Mouse (Mus musculus): ENCODE data around the gene Fermt1. TPM values are rescaled to one million over a fixed set of nuclear protein-coding genes. Genes with fewer than 3 reads are reported as not detected.

Gene Fermt1
- total RNA-seq (2014; rRNA removed) (not detected in 2 replicates), polyA plus RNA-seq (2015; fragmentation: Nextera tagmentation; extraction: Ambion mirVana) (not detected in 2 replicates)

- peak within 1 kb of the TSS; percentile 53 for H3K4me2 ChIP-seq (ENCODE audit: low read depth)
- TF ChIP-seq CTCF (IDR thresholded peaks at IDR 0.05; ENCODE audit: low read depth): no peak
- H3K27me3 ChIP-seq (ENCODE audit: insufficient read depth, low read length): peaks cover 27% of the 10 kb centered on the region
- H3K4me3 ChIP-seq (ENCODE audit: low read depth, low read length): peak within 1 kb of the TSS; percentile 29
- H3K9me3 ChIP-seq (ENCODE audit: low read length): no peaks in the 10 kb centered on the region
- ATAC-seq (peak; percentile 42), DNase-seq (no peak)
- H3K27ac ChIP-seq (ENCODE audit: low read depth, low read length): no peak within 1 kb of the TSS
- WGBS: 3% methylated on average over 37 of the region's 37 CpGs
- no peaks in the 10 kb centered on the region; the same call in 1 of the 2 replicates for H3K4me1 ChIP-seq (ENCODE audit: insufficient read depth)
- H3K36me3 ChIP-seq (ENCODE audit: insufficient read depth): no peaks in the 10 kb centered on the region
- H3K9ac ChIP-seq: peak within 1 kb of the TSS; percentile 22; the same call in 1 of the 2 replicates
Observed at GRCm38 (mm10) chr2:132945326-132946207, at the start of gene Fermt1. Fermt1 (minus strand) TSS chr2:132945906.

- H3K9ac ChIP-seq: no peak overlapping the region
- H3K4me1 ChIP-seq (ENCODE audit: insufficient read depth): no peaks in the 10 kb centered on the region
- ATAC-seq (no peak), DNase-seq (no peak)
- H3K9me3 ChIP-seq (ENCODE audit: low read length): no peaks in the 10 kb centered on the region
- WGBS: 73% methylated on average over 9 of the region's 9 CpGs
- H3K4me2 ChIP-seq (ENCODE audit: low read depth): no peak overlapping the region
- no peak overlapping the region for H3K4me3 ChIP-seq (ENCODE audit: low read depth, low read length)
- H3K27me3 ChIP-seq (ENCODE audit: insufficient read depth, low read length): no peaks in the 10 kb centered on the region
- H3K27ac ChIP-seq (ENCODE audit: low read depth, low read length): no peak overlapping the region
- no peak for TF ChIP-seq CTCF (IDR thresholded peaks at IDR 0.05; ENCODE audit: low read depth)
- H3K36me3 ChIP-seq (ENCODE audit: insufficient read depth): no peaks in the 10 kb centered on the region
Observed at GRCm38 (mm10) chr2:132992659-132993531, 47.2 kb upstream of the Fermt1 start.

GRCm38 (mm10) chr2:132989778-132990564, 44.3 kb upstream of the Fermt1 start:
- DNase-seq: no peak
- H3K4me1 ChIP-seq (ENCODE audit: insufficient read depth): no peaks in the 10 kb centered on the region
- 65% methylated on average over 11 of the region's 11 CpGs for WGBS
- no peak overlapping the region for H3K4me2 ChIP-seq (ENCODE audit: low read depth)
- ATAC-seq: no peak; the same call in 1 of the 2 replicates
- no peaks in the 10 kb centered on the region for H3K36me3 ChIP-seq (ENCODE audit: insufficient read depth)
- H3K27ac ChIP-seq (ENCODE audit: low read depth, low read length): no peak overlapping the region
- H3K4me3 ChIP-seq (ENCODE audit: low read depth, low read length): no peak overlapping the region
- H3K9ac ChIP-seq: no peak overlapping the region
- no peaks in the 10 kb centered on the region for H3K9me3 ChIP-seq (ENCODE audit: low read length)
- H3K27me3 ChIP-seq (ENCODE audit: insufficient read depth, low read length): no peaks in the 10 kb centered on the region
- TF ChIP-seq CTCF (IDR thresholded peaks at IDR 0.05; ENCODE audit: low read depth): no peak

GRCm38 (mm10) chr2:132973346-132973745, 27.6 kb upstream of the Fermt1 start:
- no peaks in the 10 kb centered on the region for H3K36me3 ChIP-seq (ENCODE audit: insufficient read depth)
- DNase-seq: no peak
- H3K9me3 ChIP-seq (ENCODE audit: low read length): no peaks in the 10 kb centered on the region
- H3K9ac ChIP-seq: no peak overlapping the region
- no peaks in the 10 kb centered on the region for H3K27me3 ChIP-seq (ENCODE audit: insufficient read depth, low read length)
- 92% methylated on average over 2 of the region's 2 CpGs for WGBS
- no peak for TF ChIP-seq CTCF (IDR thresholded peaks at IDR 0.05; ENCODE audit: low read depth)
- H3K27ac ChIP-seq (ENCODE audit: low read depth, low read length): no peak overlapping the region
- no peaks in the 10 kb centered on the region for H3K4me1 ChIP-seq (ENCODE audit: insufficient read depth)
- H3K4me2 ChIP-seq (ENCODE audit: low read depth): no peak overlapping the region
- H3K4me3 ChIP-seq (ENCODE audit: low read depth, low read length): no peak overlapping the region
- ATAC-seq: no peak

GRCm38 (mm10) chr2:132970772-132971173, 25.1 kb upstream of the Fermt1 start:
- Histone ChIP-seq H3K4me1 (ENCODE audit: insufficient read depth) (no peaks in the 10 kb centered on the region), H3K9ac (no peak overlapping the region), H3K36me3 (ENCODE audit: insufficient read depth) (no peaks in the 10 kb centered on the region), H3K9me3 (ENCODE audit: low read length) (no peaks in the 10 kb centered on the region), H3K4me2 (ENCODE audit: low read depth) (no peak overlapping the region), H3K27ac (ENCODE audit: low read depth, low read length) (no peak overlapping the region), H3K4me3 (ENCODE audit: low read depth, low read length) (no peak overlapping the region), H3K27me3 (ENCODE audit: insufficient read depth, low read length) (no peaks in the 10 kb centered on the region)
- TF ChIP-seq CTCF (IDR thresholded peaks at IDR 0.05; ENCODE audit: low read depth): peak; percentile 71
- WGBS: 26% methylated on average over 4 of the region's 4 CpGs
- ATAC-seq: peak; percentile 71
- peak; percentile 78 for DNase-seq

- no peak for TF ChIP-seq CTCF (IDR thresholded peaks at IDR 0.05; ENCODE audit: low read depth)
- 79% methylated on average over 1 of the region's 1 CpGs for WGBS
Observed at GRCm38 (mm10) chr2:132957786-132958185, 12.1 kb upstream of the Fermt1 start.

More at GRCm38 (mm10) chr2:132957786-132958185, 12.1 kb upstream of the Fermt1 start:
- Histone ChIP-seq H3K27ac (ENCODE audit: low read depth, low read length) (no peak overlapping the region), H3K9me3 (ENCODE audit: low read length) (no peaks in the 10 kb centered on the region), H3K27me3 (ENCODE audit: insufficient read depth, low read length) (no peaks in the 10 kb centered on the region), H3K4me3 (ENCODE audit: low read depth, low read length) (no peak overlapping the region), H3K4me2 (ENCODE audit: low read depth) (no peak overlapping the region), H3K4me1 (ENCODE audit: insufficient read depth) (no peaks in the 10 kb centered on the region), H3K36me3 (ENCODE audit: insufficient read depth) (no peaks in the 10 kb centered on the region), H3K9ac (no peak overlapping the region)
- no peak for DNase-seq
- no peak for ATAC-seq
